Mouse (Mus musculus): ENCODE measurements around the gene Trim28. TPM values are rescaled to one million over a fixed set of nuclear protein-coding genes. Genes with fewer than 3 reads are reported as not detected.

Gene Trim28
- polyA plus RNA-seq (2021; fragmentation: Nextera tagmentation) = 54.8 and 98.3 TPM in 2 replicates
- long read RNA-seq, experiment 1, transcript Trim28-201 (17 exons, 3,245 nt) = major isoform, 318 of 379 reads
- long read RNA-seq, experiment 1, partial matches to known transcripts = 32 of 379 reads
- long read RNA-seq, experiment 1, other reads (novel, unspliced or antisense) = 29 of 379 reads
- long read RNA-seq, experiment 2, transcript Trim28-201 (17 exons, 3,245 nt) = major isoform, 28 of 79 reads
- long read RNA-seq, experiment 2, transcript Trim28-203 (2 exons, 565 nt) = minor isoform, 5 of 79 reads
- long read RNA-seq, experiment 2, partial matches to known transcripts = 22 of 79 reads
- long read RNA-seq, experiment 2, other reads (novel, unspliced or antisense) = 24 of 79 reads

DNA sequence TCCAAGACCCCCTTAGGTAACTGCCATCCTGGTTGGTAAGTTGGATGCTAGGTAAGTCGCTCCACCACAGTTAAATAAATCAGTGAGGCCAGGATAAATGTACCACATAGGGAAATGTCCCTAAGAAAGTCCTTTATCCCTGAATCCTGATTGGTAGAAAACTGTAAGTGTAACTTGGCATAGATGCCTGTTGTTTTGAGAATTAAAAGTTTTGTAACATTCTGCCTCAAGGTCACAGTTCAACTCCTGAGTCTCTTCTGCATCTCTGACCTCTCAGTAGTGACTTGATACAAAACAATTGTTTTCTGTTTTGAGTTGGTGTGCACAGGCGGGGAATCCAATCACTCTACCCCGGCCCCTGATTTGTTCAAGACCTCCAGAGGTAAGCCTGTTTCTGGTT is at the start of gene Trim28:
TSS of gene Trim28 (plus strand) at position 264 of the 400 bp plus-strand sequence.

DNA sequence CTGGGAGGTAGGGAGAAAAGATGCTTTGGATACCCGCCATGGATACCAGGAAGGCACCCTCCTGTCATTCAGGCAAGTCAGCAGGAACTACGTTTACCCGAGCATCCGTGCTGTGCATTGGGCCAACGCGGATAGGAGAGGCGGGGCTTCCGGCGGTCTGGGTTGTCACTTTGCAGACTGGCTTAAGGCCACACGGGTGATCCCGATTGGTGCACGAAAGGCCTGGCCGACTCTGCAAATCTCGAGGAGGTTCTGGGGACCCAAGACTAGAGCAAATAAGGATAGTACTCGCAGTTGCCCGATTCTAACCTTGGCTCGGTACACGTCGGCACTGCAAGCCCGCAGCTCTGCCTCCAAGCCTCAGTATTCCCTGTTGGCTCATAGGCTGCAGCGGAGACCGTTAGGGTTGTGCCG is 33.2 kb upstream of the Trim28 start, which contains the start of gene Zfp324:
TSS of gene Zfp324 (plus strand) at position 161 of the 414 bp plus-strand sequence.

DNA sequence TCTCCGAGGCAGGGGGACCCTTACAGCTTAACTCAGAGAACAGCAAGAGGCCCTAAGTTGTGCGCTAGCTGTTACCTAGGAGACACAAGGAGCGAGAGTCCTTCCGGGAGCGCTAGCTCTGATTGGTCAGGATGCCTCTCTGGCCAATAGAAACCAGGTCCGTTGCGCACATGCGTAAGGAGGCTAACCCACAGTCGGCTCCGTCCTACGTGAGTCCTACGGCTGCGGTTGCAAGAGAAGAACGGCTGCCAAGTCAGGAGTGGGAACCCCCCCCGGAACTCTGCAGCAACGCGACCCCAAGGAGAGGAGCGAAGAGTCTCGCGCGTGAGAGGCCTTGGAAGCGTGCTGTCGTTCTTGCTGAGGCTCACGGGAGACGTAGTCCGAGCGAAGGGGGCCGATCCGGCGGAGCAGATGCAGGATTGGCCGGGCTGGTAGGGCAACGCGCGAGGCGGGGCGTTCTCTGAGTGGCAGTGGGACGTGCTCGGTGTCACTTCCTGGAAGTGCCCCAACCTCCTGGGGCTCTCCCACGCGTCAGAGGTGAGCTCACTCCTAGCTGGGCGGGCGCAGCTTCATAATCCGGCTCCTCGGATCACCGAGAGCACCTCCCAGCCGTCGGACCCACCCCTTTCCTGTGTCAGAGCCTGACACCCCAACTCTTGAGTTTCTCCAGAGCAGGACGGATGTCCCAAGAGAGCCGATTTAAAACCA is 21.1 kb upstream of the Trim28 start, which contains the start of gene Zfp446:
TSS of gene Zfp446 (plus strand) at position 167 of the 708 bp plus-strand sequence.

DNA sequence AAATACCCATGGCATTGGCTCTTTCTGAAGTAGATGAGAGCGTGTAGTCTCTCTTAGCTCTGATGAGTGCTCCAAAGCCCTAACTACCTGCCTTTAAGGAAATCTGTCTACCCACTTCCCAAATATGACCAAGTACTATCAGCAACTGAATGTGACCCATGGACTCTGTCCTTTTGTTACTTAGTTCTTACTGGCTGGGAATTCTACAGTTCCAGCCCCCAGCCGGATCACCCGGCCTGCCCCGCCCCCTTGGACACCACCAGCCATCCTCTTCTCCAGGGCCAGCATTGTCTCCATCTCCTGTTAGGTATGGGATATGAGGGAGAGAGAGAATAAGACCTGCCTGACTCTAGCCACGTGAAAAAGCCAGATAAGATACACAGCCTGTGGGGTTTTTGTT is 861 bp upstream of the Trim28 start, which contains the start of gene Slc27a5:
TSS of gene Slc27a5 (minus strand) at position 140 of the 400 bp plus-strand sequence.

DNA sequence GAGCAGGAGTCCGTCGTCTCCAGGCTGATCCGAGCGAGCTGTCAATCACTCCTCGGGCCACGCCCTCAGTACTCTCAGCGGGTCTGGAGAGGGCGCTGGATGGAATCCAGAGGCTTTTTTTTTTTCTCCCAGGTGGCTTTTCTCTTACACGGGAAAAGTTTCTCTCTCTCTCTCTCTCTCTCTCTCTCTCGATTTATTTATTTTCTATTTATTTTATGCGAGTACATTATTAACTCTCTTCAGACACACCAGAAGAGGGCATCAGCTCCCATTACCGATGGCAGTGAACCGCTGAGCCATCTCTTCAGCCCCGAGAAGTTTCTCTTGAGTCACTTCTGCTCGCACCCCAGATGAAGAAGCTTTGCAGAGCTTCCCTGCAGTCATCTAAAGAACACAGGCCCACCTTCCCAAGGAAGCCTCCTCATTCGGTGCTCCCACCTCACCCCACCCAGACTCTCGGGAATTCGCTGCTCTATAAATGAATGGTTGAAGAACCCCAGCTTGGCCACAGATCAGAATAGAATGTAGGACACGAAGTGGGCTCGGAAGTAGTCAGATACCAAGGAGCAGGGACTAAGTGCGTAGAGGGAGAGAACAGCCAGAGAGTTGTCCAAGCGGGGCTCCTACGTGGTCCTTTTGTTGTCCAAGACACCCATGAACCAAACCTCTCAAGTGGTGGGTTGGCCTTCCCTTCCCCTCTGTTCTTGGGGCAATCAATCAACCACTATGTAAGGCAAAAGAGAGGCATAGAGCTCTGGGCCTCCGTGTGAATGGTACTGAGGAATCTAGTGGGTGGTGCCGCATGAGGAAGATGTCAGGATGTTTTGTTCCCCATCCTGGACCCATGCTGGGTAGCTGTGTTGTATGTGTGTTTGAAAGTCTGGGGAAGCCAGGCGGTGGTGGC is 11.3 kb downstream of the Trim28 start, which contains the start of gene Zbtb45:
TSS of gene Zbtb45 (minus strand) at position 30 of the 904 bp plus-strand sequence.

DNA sequence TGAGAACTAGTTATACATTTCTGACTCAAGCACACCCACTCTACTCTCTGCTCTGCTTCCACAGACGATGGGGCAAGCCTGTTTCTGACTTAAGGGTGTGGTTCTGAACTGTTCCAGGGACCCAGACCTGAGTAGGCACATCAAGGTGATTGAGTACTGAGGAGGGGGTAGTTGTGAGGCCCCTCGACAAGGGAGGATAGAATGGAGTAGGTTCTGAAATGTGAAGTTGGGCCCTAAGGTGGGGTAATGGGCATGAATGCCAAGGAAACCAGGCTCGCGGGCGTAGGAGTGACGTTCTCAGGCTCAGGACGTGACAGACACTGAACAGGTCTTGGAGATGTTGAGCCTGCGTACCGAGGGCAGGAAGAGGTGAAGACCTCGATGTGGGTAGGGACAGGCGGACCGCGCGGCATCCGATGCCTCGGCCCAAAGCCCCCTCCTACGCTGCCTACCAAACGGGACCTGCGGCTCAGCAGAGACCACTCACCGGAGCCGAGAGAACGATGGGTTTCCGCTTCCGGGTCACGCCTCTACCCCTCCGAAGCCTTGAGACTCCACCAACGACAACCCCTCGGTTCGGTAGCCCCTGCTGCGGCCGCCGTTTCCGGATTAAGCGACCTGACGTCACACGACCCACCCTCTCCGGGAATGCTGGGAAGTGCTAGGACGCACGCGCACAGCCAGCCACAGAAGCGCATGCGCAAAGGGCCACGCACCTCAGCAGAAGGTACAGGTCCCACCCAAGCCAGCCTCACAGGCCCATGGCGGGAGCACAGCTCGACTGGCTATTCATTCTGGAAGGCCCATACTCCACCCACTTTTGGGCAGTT is 35.4 kb downstream of the Trim28 start, which contains the start of gene Chmp2a:
TSS of gene Chmp2a (minus strand) at position 660 of the 830 bp plus-strand sequence.

DNA sequence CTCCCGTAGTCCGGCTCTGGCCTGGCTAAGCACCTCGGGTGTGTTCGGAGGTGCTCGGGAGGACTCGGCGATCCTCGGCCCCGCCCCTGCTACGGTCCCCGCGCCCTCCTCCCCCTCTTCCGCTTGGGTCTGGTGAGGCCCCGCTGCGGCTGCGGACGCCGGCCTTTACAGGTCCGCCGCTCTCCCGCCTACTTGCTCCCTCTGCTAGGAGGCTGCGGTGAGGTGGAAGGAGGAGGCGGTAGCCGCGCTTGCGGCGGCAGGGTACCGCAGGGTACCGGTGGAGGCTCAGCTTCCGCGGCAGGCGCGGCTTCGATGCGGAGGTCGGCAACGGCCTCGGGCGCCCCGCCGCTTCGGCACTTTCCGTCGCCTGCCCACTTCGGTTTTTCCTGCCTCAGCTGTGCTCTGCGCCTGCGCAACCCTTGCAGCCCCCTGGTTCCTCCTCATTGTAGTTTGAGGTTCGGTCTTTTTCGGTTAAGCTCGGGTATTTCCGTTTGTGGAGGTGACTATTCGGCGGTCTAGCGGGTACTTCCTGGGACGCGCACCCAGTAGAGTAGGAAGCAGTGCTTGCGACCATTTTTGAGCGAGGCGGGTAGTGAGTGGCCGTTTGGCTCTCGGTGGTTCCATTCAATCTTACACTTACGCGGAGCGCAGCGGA is 39.1 kb downstream of the Trim28 start, which contains the start of gene Ube2m:
TSS of gene Ube2m (minus strand) at position 375 of the 655 bp plus-strand sequence.

DNA sequence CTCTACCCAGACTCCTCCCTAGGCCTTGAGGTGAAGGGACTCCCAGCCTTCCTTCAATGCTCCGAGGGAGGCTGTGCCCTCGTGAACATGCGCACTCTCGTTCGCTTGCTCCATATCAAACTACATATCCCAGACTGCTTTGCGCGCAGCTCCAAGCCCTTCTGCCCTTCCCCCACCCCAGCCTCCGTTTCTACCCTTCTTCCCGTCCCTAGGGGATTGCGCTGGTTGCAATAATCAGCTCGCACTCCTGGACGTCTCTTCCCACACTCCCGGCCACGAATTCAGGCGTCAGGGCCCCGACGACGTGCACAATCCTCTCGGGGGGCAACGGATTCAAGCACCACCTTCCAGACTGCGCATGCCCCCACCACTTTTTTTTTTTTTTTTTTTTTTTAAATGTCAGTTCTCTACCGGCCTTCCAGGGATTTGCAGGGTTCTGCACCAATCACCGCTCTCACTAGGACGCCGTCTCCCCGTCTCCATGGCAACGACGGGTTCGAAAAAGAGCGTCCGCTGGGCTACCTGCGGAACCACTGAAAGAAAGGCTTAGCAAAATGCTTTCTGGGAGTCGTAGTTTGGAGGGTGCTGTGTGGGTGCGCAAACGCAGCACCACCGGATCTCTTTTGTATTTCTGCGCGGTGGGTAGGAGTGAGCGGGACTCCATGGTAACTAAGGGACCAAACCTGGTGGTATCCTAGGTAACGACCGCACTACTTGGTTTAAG is 55.5 kb downstream of the Trim28 start, which contains the start of gene Mzf1:
TSS of gene Mzf1 (minus strand) at position 478 of the 724 bp plus-strand sequence.

Other genes starting within 250 kb of the Trim28 start
- gene Zscan18, start 195.5 kb upstream of the Trim28 start, polyA plus RNA-seq (2021; fragmentation: Nextera tagmentation) = 5.4 and 7.1 TPM in 2 replicates
- gene Zfp329, start 180.3 kb upstream of the Trim28 start, polyA plus RNA-seq (2021; fragmentation: Nextera tagmentation) = 9.1 and 9.8 TPM in 2 replicates
- gene Zfp110, start 164.4 kb upstream of the Trim28 start, polyA plus RNA-seq (2021; fragmentation: Nextera tagmentation) = 5.6 and 8.0 TPM in 2 replicates
- gene Zfp128, start 117.9 kb upstream of the Trim28 start, polyA plus RNA-seq (2021; fragmentation: Nextera tagmentation) = 3.0 and 3.7 TPM in 2 replicates
- gene Zscan22, start 101.3 kb upstream of the Trim28 start, polyA plus RNA-seq (2021; fragmentation: Nextera tagmentation) = 9.4 and 10.1 TPM in 2 replicates
- 501 and 651 TPM in 2 replicates for gene Rps5, start 76.8 kb upstream of the Trim28 start, polyA plus RNA-seq (2021; fragmentation: Nextera tagmentation)
- 0.72 and 0.75 TPM in 2 replicates for gene Rnf225, start 71.7 kb upstream of the Trim28 start, polyA plus RNA-seq (2021; fragmentation: Nextera tagmentation)
- gene Zfp324, start 33.3 kb upstream of the Trim28 start, polyA plus RNA-seq (2021; fragmentation: Nextera tagmentation) = 2.1 and 2.2 TPM in 2 replicates
- 3.5 and 3.7 TPM in 2 replicates for gene Zfp446, start 21.3 kb upstream of the Trim28 start, polyA plus RNA-seq (2021; fragmentation: Nextera tagmentation)
- gene Slc27a5, start 922 bp upstream of the Trim28 start, polyA plus RNA-seq (2021; fragmentation: Nextera tagmentation) = not detected in 2 replicates
- 7.8 and 11.4 TPM in 2 replicates for gene Zbtb45, start 10.9 kb downstream of the Trim28 start, polyA plus RNA-seq (2021; fragmentation: Nextera tagmentation)
- gene Chmp2a, start 35.7 kb downstream of the Trim28 start, polyA plus RNA-seq (2021; fragmentation: Nextera tagmentation) = 313 and 375 TPM in 2 replicates
- gene Ube2m, start 39.2 kb downstream of the Trim28 start, polyA plus RNA-seq (2021; fragmentation: Nextera tagmentation) = 24.0 and 50.3 TPM in 2 replicates
- gene Mzf1, start 55.6 kb downstream of the Trim28 start, polyA plus RNA-seq (2021; fragmentation: Nextera tagmentation) = 6.9 and 8.3 TPM in 2 replicates
- gene Vmn1r85, start 96.1 kb downstream of the Trim28 start, polyA plus RNA-seq (2021; fragmentation: Nextera tagmentation) = not detected in 2 replicates
- not detected in 2 replicates for gene Vmn1r86, start 120.8 kb downstream of the Trim28 start, polyA plus RNA-seq (2021; fragmentation: Nextera tagmentation)
- gene Vmn1r87, start 141.0 kb downstream of the Trim28 start, polyA plus RNA-seq (2021; fragmentation: Nextera tagmentation) = not detected in 2 replicates
- gene Vmn1r88, start 160.5 kb downstream of the Trim28 start, polyA plus RNA-seq (2021; fragmentation: Nextera tagmentation) = not detected in 2 replicates
- gene Vmn1r89, start 213.9 kb downstream of the Trim28 start, polyA plus RNA-seq (2021; fragmentation: Nextera tagmentation) = not detected in 2 replicates

Measured in left cerebral cortex, adult 6 months (tissue).